Mouse (Mus musculus): Measurements from ENCODE around the gene Dnajc16. TPM values are rescaled to one million over a fixed set of nuclear protein-coding genes. Genes with fewer than 3 reads are reported as not detected.

Gene Dnajc16
- polyA plus RNA-seq, 1 experiment from 2014 or later: 5.8 TPM

DNA sequence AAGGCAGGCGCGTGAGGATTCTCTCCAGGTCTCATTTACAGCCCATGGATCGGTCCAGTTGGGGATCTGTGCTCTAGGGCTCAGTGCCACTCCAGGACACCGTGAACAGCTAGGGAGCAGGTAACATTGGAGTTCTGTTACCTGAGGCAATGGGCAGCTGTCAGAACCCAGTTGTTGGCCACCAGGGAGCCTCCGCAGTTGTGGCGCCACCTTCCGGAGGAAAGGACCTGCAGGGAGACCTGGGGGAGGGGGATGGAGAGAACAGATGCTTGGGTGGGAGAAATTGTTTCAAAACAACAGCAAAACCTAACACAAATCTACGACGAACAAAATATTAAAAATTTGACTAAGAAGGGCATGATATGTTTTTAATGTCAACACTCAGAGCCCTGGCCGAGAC is 31.4 kb upstream of the Dnajc16 start:
- 78% methylated on average over 10 of the region's 10 CpGs for WGBS
- Histone ChIP-seq H3K4me1 (ENCODE audit: control insufficient read depth, insufficient read depth, low read length) (no peaks in the 10 kb centered on the region), H3K9ac (replicated peaks; ENCODE audit: low read depth, low read length) (no peak overlapping the region), H3K27me3 (ENCODE audit: control insufficient read depth, insufficient read depth, low read length) (no peaks in the 10 kb centered on the region), H3K9me3 (ENCODE audit: control insufficient read depth, low read length) (no peaks in the 10 kb centered on the region), H3K4me3 (ENCODE audit: low read depth, low read length) (no peak overlapping the region), H3K36me3 (ENCODE audit: control insufficient read depth, insufficient read depth, low read length) (no peaks in the 10 kb centered on the region), H3K27ac (ENCODE audit: low read depth, low read length) (no peak overlapping the region), H3K4me2 (ENCODE audit: low read depth, low read length) (no peak overlapping the region)
- no peak for ATAC-seq (ENCODE audit: low read depth)

DNA sequence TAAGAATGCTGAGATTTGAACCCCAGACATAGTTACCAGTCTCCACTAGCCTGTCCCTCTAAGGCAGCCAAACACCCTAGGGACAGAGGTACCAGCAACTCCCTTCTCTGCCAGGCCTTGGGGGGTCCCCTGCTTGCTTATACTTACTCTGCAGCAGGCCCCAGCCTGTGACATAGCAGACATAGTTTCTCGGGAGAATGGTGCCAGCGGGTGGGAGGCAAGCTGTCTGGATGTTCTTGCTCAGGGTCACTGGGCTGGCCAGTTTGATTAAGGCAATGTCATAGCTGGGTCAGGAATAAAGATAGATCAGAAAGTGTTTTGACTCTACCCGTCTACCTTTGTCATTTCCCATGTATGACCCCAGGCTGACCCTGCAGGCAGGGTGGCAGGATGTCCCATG is 30.4 kb upstream of the Dnajc16 start:
- no peaks in the 10 kb centered on the region for H3K4me1 ChIP-seq (ENCODE audit: control insufficient read depth, insufficient read depth, low read length)
- no peak overlapping the region for H3K4me3 ChIP-seq (ENCODE audit: low read depth, low read length)
- no peak overlapping the region for H3K4me2 ChIP-seq (ENCODE audit: low read depth, low read length)
- WGBS: 77% methylated on average over 3 of the region's 3 CpGs
- H3K9me3 ChIP-seq (ENCODE audit: control insufficient read depth, low read length): no peaks in the 10 kb centered on the region
- H3K36me3 ChIP-seq (ENCODE audit: control insufficient read depth, insufficient read depth, low read length): no peaks in the 10 kb centered on the region
- no peak for ATAC-seq (ENCODE audit: low read depth)
- no peaks in the 10 kb centered on the region for H3K27me3 ChIP-seq (ENCODE audit: control insufficient read depth, insufficient read depth, low read length)
- H3K27ac ChIP-seq (ENCODE audit: low read depth, low read length): no peak overlapping the region
- no peak overlapping the region for H3K9ac ChIP-seq (replicated peaks; ENCODE audit: low read depth, low read length)

DNA sequence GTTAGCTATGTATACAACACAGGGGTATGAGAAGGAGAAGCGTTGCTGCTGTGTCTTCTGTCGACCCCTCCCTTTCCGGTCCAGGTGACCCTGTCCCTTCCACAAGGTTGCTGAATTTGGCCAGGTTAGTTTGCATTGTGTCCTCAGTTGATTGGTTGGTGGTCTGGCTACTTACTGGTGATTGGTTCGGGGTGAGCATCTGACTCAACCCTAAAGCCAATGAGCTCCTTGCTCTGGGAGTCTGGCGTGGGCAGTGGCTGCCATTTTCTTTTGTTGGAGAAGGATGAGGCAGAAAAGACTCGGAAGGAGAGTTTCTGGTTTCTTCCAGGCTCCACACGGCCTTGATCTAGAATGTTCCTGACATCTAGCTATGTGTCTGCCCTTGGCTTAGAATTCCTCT is 28.6 kb upstream of the Dnajc16 start:
- Histone ChIP-seq H3K27me3 (ENCODE audit: control insufficient read depth, insufficient read depth, low read length) (no peaks in the 10 kb centered on the region), H3K9me3 (ENCODE audit: control insufficient read depth, low read length) (no peaks in the 10 kb centered on the region), H3K4me2 (ENCODE audit: low read depth, low read length) (no peak overlapping the region), H3K4me3 (ENCODE audit: low read depth, low read length) (no peak overlapping the region), H3K4me1 (ENCODE audit: control insufficient read depth, insufficient read depth, low read length) (no peaks in the 10 kb centered on the region), H3K36me3 (ENCODE audit: control insufficient read depth, insufficient read depth, low read length) (no peaks in the 10 kb centered on the region), H3K9ac (replicated peaks; ENCODE audit: low read depth, low read length) (no peak overlapping the region), H3K27ac (ENCODE audit: low read depth, low read length) (no peak overlapping the region)
- no peak for ATAC-seq (ENCODE audit: low read depth)
- 95% methylated on average over 7 of the region's 7 CpGs for WGBS

DNA sequence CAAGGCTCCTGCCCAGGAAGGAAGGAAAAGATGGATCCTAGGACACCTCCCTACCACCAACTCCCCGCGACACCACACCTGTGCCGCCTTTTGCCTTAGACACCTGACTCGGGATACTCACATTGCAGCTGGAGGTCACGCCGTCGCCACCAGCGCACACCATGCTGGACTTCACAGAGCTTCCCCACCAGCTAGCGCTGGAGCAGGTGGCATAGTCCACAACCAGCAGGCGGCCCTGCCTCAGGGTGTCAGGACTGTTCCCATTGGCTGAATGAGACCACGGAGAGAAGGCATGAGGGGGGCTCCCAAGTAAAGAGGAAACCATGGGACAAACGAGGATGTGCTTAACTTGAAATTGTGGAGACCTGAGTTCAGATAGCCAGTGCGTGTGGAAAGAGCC is 28.1 kb upstream of the Dnajc16 start:
- Histone ChIP-seq H3K4me1 (ENCODE audit: control insufficient read depth, insufficient read depth, low read length) (no peaks in the 10 kb centered on the region), H3K4me2 (ENCODE audit: low read depth, low read length) (no peak overlapping the region), H3K4me3 (ENCODE audit: low read depth, low read length) (no peak overlapping the region), H3K27ac (ENCODE audit: low read depth, low read length) (no peak overlapping the region), H3K27me3 (ENCODE audit: control insufficient read depth, insufficient read depth, low read length) (no peaks in the 10 kb centered on the region), H3K9ac (replicated peaks; ENCODE audit: low read depth, low read length) (no peak overlapping the region), H3K36me3 (ENCODE audit: control insufficient read depth, insufficient read depth, low read length) (no peaks in the 10 kb centered on the region), H3K9me3 (ENCODE audit: control insufficient read depth, low read length) (no peaks in the 10 kb centered on the region)
- no peak for ATAC-seq (ENCODE audit: low read depth)
- 88% methylated on average over 13 of the region's 13 CpGs for WGBS

DNA sequence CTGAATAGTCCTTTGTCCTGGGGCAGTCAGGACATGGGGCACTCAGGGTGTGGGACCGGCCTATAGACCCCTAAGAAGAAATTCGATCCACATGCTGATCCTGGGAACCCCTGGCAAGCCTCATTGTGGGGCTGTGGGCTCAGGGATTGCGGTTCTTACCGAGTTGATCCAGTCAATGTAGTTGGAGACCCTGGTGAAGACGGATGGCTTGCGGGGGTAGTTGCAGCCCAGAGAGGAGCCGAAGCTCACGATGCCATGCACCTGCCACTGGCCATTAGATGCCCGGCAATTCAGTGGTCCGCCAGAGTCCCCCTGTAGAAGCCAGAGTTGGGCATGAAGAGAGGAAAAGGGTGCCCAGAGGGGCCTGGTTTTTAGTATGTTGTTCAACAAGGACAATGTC is 27.0 kb upstream of the Dnajc16 start:
- H3K27me3 ChIP-seq (ENCODE audit: control insufficient read depth, insufficient read depth, low read length): no peaks in the 10 kb centered on the region
- H3K4me1 ChIP-seq (ENCODE audit: control insufficient read depth, insufficient read depth, low read length): no peaks in the 10 kb centered on the region
- H3K4me2 ChIP-seq (ENCODE audit: low read depth, low read length): no peak overlapping the region
- H3K9ac ChIP-seq (replicated peaks; ENCODE audit: low read depth, low read length): no peak overlapping the region
- H3K4me3 ChIP-seq (ENCODE audit: low read depth, low read length): no peak overlapping the region
- no peak overlapping the region for H3K27ac ChIP-seq (ENCODE audit: low read depth, low read length)
- no peaks in the 10 kb centered on the region for H3K9me3 ChIP-seq (ENCODE audit: control insufficient read depth, low read length)
- WGBS: 65% methylated on average over 10 of the region's 10 CpGs
- H3K36me3 ChIP-seq (ENCODE audit: control insufficient read depth, insufficient read depth, low read length): no peaks in the 10 kb centered on the region
- no peak for ATAC-seq (ENCODE audit: low read depth)

DNA sequence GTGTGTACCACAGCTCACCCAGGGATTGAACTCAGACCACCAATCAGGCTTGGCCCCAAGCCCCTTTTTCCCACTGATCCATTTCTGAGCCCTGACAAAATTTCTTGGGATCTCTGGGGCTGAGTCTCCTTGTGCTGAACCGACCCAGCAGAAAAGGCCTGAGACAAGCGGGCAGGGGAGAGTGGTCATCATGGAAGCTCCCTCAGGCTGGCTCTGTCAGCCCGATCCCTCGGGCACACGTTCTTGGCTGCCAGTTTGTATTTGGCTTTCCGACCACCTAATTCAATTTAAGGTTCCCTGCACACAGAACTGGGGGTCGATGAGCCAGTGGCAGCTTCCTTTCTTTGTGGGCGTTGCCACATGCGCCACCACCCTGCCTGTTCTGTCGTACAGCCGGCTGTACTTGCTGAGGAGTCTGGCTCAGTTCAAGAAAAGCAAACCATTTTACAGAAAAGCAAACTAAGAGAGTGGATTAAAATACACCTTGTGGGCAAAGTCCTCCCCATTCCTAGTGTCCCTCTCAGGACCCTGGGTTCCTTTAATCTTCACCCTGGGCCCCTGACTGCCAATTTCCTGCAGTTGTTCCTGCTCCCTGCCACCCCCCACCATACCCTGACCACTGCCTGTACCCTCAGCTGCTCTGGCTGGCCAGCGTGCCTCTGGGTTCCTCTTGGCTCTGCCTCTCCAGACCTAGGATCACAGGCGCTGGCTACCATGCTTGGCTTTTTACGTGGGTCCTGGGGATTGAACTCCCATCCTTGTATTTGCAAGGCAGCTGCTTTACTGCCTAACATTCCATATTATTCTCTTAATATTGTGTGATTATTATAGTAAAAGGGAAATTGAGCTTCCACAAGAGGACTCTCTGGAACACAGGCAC is 26.3 kb upstream of the Dnajc16 start:
- no peak overlapping the region for H3K9ac ChIP-seq (replicated peaks; ENCODE audit: low read depth, low read length)
- no peaks in the 10 kb centered on the region for H3K9me3 ChIP-seq (ENCODE audit: control insufficient read depth, low read length)
- no peak overlapping the region for H3K4me2 ChIP-seq (ENCODE audit: low read depth, low read length)
- ATAC-seq (ENCODE audit: low read depth): no peak
- WGBS: 63% methylated on average over 14 of the region's 14 CpGs
- H3K27me3 ChIP-seq (ENCODE audit: control insufficient read depth, insufficient read depth, low read length): no peaks in the 10 kb centered on the region
- H3K27ac ChIP-seq (ENCODE audit: low read depth, low read length): no peak overlapping the region
- no peak overlapping the region for H3K4me3 ChIP-seq (ENCODE audit: low read depth, low read length)
- peaks cover 5% of the 10 kb centered on the region for H3K36me3 ChIP-seq (ENCODE audit: control insufficient read depth, insufficient read depth, low read length)
- no peaks in the 10 kb centered on the region for H3K4me1 ChIP-seq (ENCODE audit: control insufficient read depth, insufficient read depth, low read length)

DNA sequence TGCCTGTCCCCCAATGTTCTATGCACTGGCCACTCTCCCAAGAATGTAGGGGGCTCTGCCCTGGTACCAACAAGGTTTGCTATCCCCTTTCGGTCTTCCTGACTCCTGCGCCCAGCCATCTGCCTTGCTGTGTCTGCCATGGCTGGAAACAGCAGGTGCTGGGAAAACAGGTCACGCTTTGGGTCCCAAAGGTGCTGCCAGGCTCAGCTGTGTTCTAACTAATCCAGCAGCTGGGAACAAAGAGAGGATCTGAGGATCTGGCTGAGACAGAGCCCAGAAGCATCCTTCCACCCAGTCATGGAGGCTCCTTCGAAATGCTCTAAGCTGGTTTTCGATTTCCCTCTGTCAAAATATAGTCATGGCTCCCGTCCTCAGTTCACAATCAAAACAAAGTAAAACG is 25.5 kb upstream of the Dnajc16 start:
- Histone ChIP-seq H3K27me3 (ENCODE audit: control insufficient read depth, insufficient read depth, low read length) (no peaks in the 10 kb centered on the region), H3K4me2 (ENCODE audit: low read depth, low read length) (no peak overlapping the region), H3K36me3 (ENCODE audit: control insufficient read depth, insufficient read depth, low read length) (peaks cover 11% of the 10 kb centered on the region), H3K9ac (replicated peaks; ENCODE audit: low read depth, low read length) (no peak overlapping the region), H3K4me3 (ENCODE audit: low read depth, low read length) (no peak overlapping the region), H3K9me3 (ENCODE audit: control insufficient read depth, low read length) (no peaks in the 10 kb centered on the region), H3K4me1 (ENCODE audit: control insufficient read depth, insufficient read depth, low read length) (no peaks in the 10 kb centered on the region), H3K27ac (ENCODE audit: low read depth, low read length) (peak overlapping the region; percentile 44)
- no peak for ATAC-seq (ENCODE audit: low read depth)
- WGBS: 80% methylated on average over 7 of the region's 7 CpGs

DNA sequence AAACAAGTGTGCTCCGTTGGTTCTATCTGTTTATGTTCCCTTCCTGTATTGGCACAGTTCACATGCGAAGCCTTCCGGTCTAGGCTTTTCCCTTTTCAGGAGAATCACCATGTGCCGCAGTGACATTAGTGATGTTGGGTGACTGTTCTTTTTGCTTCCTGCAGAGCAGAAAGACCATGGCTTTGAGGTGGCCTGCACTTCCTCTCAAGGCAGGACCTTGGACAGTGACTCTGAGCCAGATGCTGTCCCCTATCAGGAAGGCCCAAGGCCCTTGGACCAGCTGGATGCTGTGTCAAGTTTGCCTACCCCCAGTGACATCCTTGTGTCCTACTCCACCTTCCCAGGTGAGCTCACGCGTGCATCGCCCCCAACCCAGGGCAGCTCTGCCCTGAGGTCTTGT is 20.6 kb upstream of the Dnajc16 start:
- no peak for ATAC-seq (ENCODE audit: low read depth)
- Histone ChIP-seq H3K4me2 (ENCODE audit: low read depth, low read length) (no peak overlapping the region), H3K36me3 (ENCODE audit: control insufficient read depth, insufficient read depth, low read length) (peaks cover 27% of the 10 kb centered on the region), H3K27ac (ENCODE audit: low read depth, low read length) (no peak overlapping the region), H3K27me3 (ENCODE audit: control insufficient read depth, insufficient read depth, low read length) (no peaks in the 10 kb centered on the region), H3K9me3 (ENCODE audit: control insufficient read depth, low read length) (no peaks in the 10 kb centered on the region), H3K9ac (replicated peaks; ENCODE audit: low read depth, low read length) (no peak overlapping the region), H3K4me1 (ENCODE audit: control insufficient read depth, insufficient read depth, low read length) (no peaks in the 10 kb centered on the region), H3K4me3 (ENCODE audit: low read depth, low read length) (no peak overlapping the region)
- WGBS: 95% methylated on average over 7 of the region's 7 CpGs

DNA sequence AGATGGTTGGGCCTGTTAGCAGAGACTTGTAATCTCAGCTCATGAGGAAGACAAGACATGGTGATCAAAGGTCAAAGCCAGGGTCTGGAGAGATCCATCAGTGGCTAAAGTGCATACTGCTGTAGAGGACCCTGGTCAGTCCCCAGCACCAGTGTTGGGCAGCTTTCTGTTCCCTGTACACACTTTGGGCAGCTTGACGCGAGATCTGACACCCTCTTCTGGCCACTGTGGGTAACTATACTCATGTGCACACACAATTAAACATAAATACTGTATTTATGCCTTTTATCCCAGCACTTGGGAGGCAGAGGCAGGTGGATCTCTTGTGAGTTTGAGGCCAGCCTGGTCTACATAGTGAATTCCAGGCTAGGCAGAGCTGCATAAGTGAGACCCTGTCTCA is 20.2 kb upstream of the Dnajc16 start:
- Histone ChIP-seq H3K4me3 (ENCODE audit: low read depth, low read length) (no peak overlapping the region), H3K4me1 (ENCODE audit: control insufficient read depth, insufficient read depth, low read length) (no peaks in the 10 kb centered on the region), H3K27ac (ENCODE audit: low read depth, low read length) (no peak overlapping the region), H3K9me3 (ENCODE audit: control insufficient read depth, low read length) (no peaks in the 10 kb centered on the region), H3K27me3 (ENCODE audit: control insufficient read depth, insufficient read depth, low read length) (no peaks in the 10 kb centered on the region), H3K4me2 (ENCODE audit: low read depth, low read length) (no peak overlapping the region), H3K36me3 (ENCODE audit: control insufficient read depth, insufficient read depth, low read length) (peaks cover 28% of the 10 kb centered on the region), H3K9ac (replicated peaks; ENCODE audit: low read depth, low read length) (no peak overlapping the region)
- no peak for ATAC-seq (ENCODE audit: low read depth)
- 100% methylated on average over 2 of the region's 2 CpGs for WGBS
